Mouse (Mus musculus): ENCODE measurements around the gene Cfap58.

DNA sequence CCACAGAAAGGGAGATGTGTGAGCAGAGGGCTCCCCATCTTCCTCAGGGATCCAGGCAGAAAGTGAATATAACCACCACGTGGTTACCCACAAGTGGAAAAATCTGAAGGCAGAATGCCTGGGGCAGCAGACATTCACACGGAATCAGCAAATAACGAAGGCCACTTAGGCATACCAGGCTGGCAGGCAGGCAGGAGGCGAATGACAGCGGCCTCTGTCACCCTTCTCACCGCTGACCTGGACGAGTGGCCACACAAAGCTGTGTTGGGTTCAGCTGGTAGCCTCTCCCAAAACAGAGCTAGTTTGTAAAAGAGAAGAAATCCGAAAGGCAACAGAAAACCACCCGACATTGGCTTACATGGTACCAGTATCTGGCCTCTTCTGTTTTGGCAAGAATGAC lies 19.5 kb upstream of the Cfap58 start:
- TF ChIP-seq CTCF (IDR thresholded peaks at IDR 0.05; ENCODE audit: control insufficient read depth, insufficient read depth, low read length) (no peak), POLR2A (IDR thresholded peaks at IDR 0.05; ENCODE audit: borderline replicate concordance, control insufficient read depth, low read depth, low read length) (no peak)
